ENCODE assay signal across 12 mouse cellular contexts in the genomic region with DNA sequence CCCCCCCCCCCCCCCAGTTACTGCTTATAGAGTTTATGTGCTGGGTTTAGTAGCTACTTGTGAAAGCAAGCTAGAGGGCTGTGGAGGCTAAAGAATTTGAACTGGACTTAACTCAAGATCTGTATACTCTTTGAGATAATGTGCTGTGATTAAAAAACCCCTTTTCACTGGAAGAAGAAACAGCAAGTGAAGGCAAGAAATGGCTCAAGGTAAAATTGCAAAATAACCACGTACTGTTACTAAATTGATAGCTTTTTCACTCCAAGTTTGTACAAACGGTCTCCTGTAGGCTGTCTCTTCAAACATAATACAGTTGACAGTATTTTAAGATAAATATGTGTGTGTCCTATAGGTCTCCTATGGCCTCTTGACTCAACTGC. TPM values are rescaled to one million over a fixed set of nuclear protein-coding genes. Genes with fewer than 3 reads are reported as not detected.
A peak's percentile ranks its signal among the peaks of the same experiment; 100 is the strongest.
DNase-seq lines count a peak whose midpoint lies in the region; ATAC-seq and TF ChIP-seq lines count a peak whose summit lies in the region.
"Had no signal": no experiment of that assay in that cellular context is flagged by ENCODE, and none has a peak within 500 bp of the region (broad histone marks: within the 10 kb centered on the region; RNA-seq: fewer than 3 reads in every experiment).

No protein-coding gene starts in this region.

- H3K4me1 ChIP-seq in heart, embryonic 11.5 days (ENCODE audit: control insufficient read depth, insufficient read depth, low read length), result peaks cover 19% of the 10 kb centered on the region
- peaks cover 3% of the 10 kb centered on the region for H3K4me1 ChIP-seq in heart, adult 2 months (ENCODE audit: control insufficient read depth, insufficient read depth, low read length)
- H3K4me1 ChIP-seq in G1E (ENCODE audit: insufficient read depth, low read depth, low read length), result peaks cover 68% of the 10 kb centered on the region
- peaks cover 3% of the 10 kb centered on the region; the same call in 1 of the 2 replicates for H3K4me1 ChIP-seq in hindbrain, embryonic 11.5 days (replicated peaks; ENCODE audit: control insufficient read depth, insufficient read depth, low read length)
- H3K4me1 ChIP-seq in liver, postnatal 0 days (ENCODE audit: insufficient read depth), result peaks cover 58% of the 10 kb centered on the region

- H3K9ac ChIP-seq in heart, embryonic 11.5 days (ENCODE audit: low read depth, low read length), result peak overlapping the region; percentile 76
- no peak overlapping the region for H3K9ac ChIP-seq in heart, adult 2 months (ENCODE audit: low read depth, low read length)
- H3K9ac ChIP-seq in hindbrain, embryonic 11.5 days (ENCODE audit: low read depth, low read length), result no peak overlapping the region
- peak overlapping the region; percentile 65 for H3K9ac ChIP-seq in liver, postnatal 0 days (replicated peaks)

- no peak for TF ChIP-seq CTCF in heart, adult 2 months (IDR thresholded peaks at IDR 0.05)
- no peak for TF ChIP-seq CTCF in G1E (IDR thresholded peaks at IDR 0.05; ENCODE audit: low read depth, low read length)
- no peak for TF ChIP-seq CTCF in liver, postnatal 0 days (IDR thresholded peaks at IDR 0.05; ENCODE audit: low read depth)

- no peak for DNase-seq in heart, adult 2 months
- DNase-seq in G1E (ENCODE audit: low spot score), result no peak
- DNase-seq in hindbrain, embryonic 11.5 days (ENCODE audit: low spot score), result no peak
- no peak for DNase-seq in liver, postnatal 0 days
- DNase-seq in urinary bladder, postnatal 10 days (ENCODE audit: low spot score), result no peak
- DNase-seq in right cerebral cortex, adult 18-20 months, result no peak
- DNase-seq in spleen, adult 12 weeks (ENCODE audit: low spot score), result no peak

- peak overlapping the region; percentile 97 for H3K27ac ChIP-seq in heart, embryonic 11.5 days (ENCODE audit: low read depth, low read length)
- no peak overlapping the region for H3K27ac ChIP-seq in heart, adult 2 months
- H3K27ac ChIP-seq in hindbrain, embryonic 11.5 days (ENCODE audit: low read depth, low read length), result no peak overlapping the region
- peak overlapping the region; percentile 93 for H3K27ac ChIP-seq in liver, postnatal 0 days (ENCODE audit: low read depth)

- H3K4me3 ChIP-seq in heart, embryonic 11.5 days (ENCODE audit: low read depth, low read length), result peak overlapping the region; percentile 61
- H3K4me3 ChIP-seq in heart, adult 2 months, result no peak overlapping the region; the same call in 1 of the 2 replicates
- H3K4me3 ChIP-seq in G1E (ENCODE audit: low read depth, low read length), result peak overlapping the region; percentile 72
- H3K4me3 ChIP-seq in hindbrain, embryonic 11.5 days (ENCODE audit: low read depth, low read length), result peak overlapping the region; percentile 48; the same call in 1 of the 2 replicates
- H3K4me3 ChIP-seq in liver, postnatal 0 days (ENCODE audit: low read depth, low read length), result peak overlapping the region; percentile 60

- peak overlapping the region; percentile 96 for H3K4me2 ChIP-seq in heart, embryonic 11.5 days
- H3K4me2 ChIP-seq in hindbrain, embryonic 11.5 days (replicated peaks; ENCODE audit: low read depth, low read length), result no peak overlapping the region
- H3K4me2 ChIP-seq in liver, postnatal 0 days (ENCODE audit: low read depth, low read length), result peak overlapping the region; percentile 79

- no peaks in the 10 kb centered on the region for H3K36me3 ChIP-seq in heart, embryonic 11.5 days (ENCODE audit: control insufficient read depth, insufficient read depth, low read length)
- H3K36me3 ChIP-seq in heart, adult 2 months (ENCODE audit: control insufficient read depth, insufficient read depth, low read length), result peaks cover 14% of the 10 kb centered on the region
- peaks cover 34% of the 10 kb centered on the region for H3K36me3 ChIP-seq in G1E (replicated peaks)
- no peaks in the 10 kb centered on the region for H3K36me3 ChIP-seq in hindbrain, embryonic 11.5 days (ENCODE audit: control insufficient read depth, insufficient read depth, low read length)
- peaks cover 18% of the 10 kb centered on the region for H3K36me3 ChIP-seq in liver, postnatal 0 days (replicated peaks; ENCODE audit: insufficient read depth, low read length)

- TF ChIP-seq EP300 in heart, adult 2 months (IDR thresholded peaks at IDR 0.05; ENCODE audit: insufficient read depth, low read depth, low read length), result no peak
- no peak for TF ChIP-seq EP300 in liver, postnatal 0 days (IDR thresholded peaks at IDR 0.05; ENCODE audit: low read depth)

- H3K79me2 ChIP-seq in heart, adult 2 months (replicated peaks; ENCODE audit: control insufficient read depth, insufficient read depth, low read length), result peaks cover 4% of the 10 kb centered on the region

- intact Hi-C loops in heart, adult 2 months (cut with DNase I), result no loop called here

- 60% methylated on average over 2 of the region's 2 CpGs for WGBS in heart, embryonic 11.5 days (ENCODE audit: insufficient replicate concordance)
- 62% methylated on average over 2 of the region's 2 CpGs for WGBS in heart, adult 2 months
- 77% methylated on average over 2 of the region's 2 CpGs for WGBS in hindbrain, embryonic 11.5 days
- WGBS in liver, postnatal 0 days (ENCODE audit: insufficient replicate concordance), result 17% methylated on average over 2 of the region's 2 CpGs

- TF ChIP-seq POLR2A in heart, adult 2 months (IDR thresholded peaks at IDR 0.05; ENCODE audit: insufficient read depth, low read depth, low read length), result no peak

- no peaks in the 10 kb centered on the region for H3K27me3 ChIP-seq in heart, embryonic 11.5 days (ENCODE audit: control insufficient read depth, insufficient read depth, low read length)
- no peaks in the 10 kb centered on the region for H3K27me3 ChIP-seq in heart, adult 2 months (ENCODE audit: control insufficient read depth, insufficient read depth, low read length)
- no peaks in the 10 kb centered on the region for H3K27me3 ChIP-seq in G1E (ENCODE audit: insufficient read depth, low read length)
- H3K27me3 ChIP-seq in hindbrain, embryonic 11.5 days (ENCODE audit: control insufficient read depth, insufficient read depth, low read length), result no peaks in the 10 kb centered on the region
- no peaks in the 10 kb centered on the region for H3K27me3 ChIP-seq in liver, postnatal 0 days (ENCODE audit: insufficient read depth, low read length)

- ATAC-seq in heart, embryonic 11.5 days (replicated peaks; ENCODE audit: insufficient number of reproducible peaks, low FRiP score, low TSS enrichment), result no peak
- ATAC-seq in G1E (ENCODE audit: extremely low read depth, insufficient number of reproducible peaks, low FRiP score, poor library complexity, severe bottlenecking), result no peak
- ATAC-seq in hindbrain, embryonic 11.5 days (ENCODE audit: low FRiP score), result no peak
- no peak for ATAC-seq in liver, postnatal 0 days

- no peaks in the 10 kb centered on the region for H3K9me3 ChIP-seq in heart, embryonic 11.5 days (replicated peaks; ENCODE audit: control insufficient read depth, low read length)
- no peaks in the 10 kb centered on the region for H3K9me3 ChIP-seq in G1E (replicated peaks)
- H3K9me3 ChIP-seq in hindbrain, embryonic 11.5 days (ENCODE audit: control insufficient read depth, low read length), result no peaks in the 10 kb centered on the region
- H3K9me3 ChIP-seq in liver, postnatal 0 days (ENCODE audit: low read length), result no peaks in the 10 kb centered on the region

RNA-seq across cellular contexts. Expression of gene Ncoa4, which starts 6.4 kb away (rescaled TPM):
- 145 and 157 TPM in 2 replicates for polyA plus RNA-seq in heart, embryonic 11.5 days (2014; fragmentation: Nextera tagmentation; extraction: Ambion mirVana)
- total RNA-seq in heart, adult 2 months (2021), result 100 to 1,000 TPM; 135 to 196 TPM
- 36.7 and 72.2 TPM in 2 replicates for polyA plus RNA-seq in heart, adult 2 months (2012; rRNA removed)
- total RNA-seq in G1E (2014; fragmentation: Nextera tagmentation) (197 and 228 TPM in 2 replicates), G1E (2017) (256 and 288 TPM in 2 replicates)
- 6.6 and 6.8 TPM in 2 replicates for polyA plus RNA-seq in G1E (2012)
- 101 and 103 TPM in 2 replicates for polyA plus RNA-seq in hindbrain, embryonic 11.5 days (2014; fragmentation: Nextera tagmentation; extraction: Ambion mirVana)
- 126 and 141 TPM in 2 replicates for polyA plus RNA-seq in liver, postnatal 0 days (2015; fragmentation: Nextera tagmentation; extraction: Ambion mirVana)

RNA-seq across cellular contexts. Expression of gene Msmb, which starts 24.2 kb away (rescaled TPM):
- not detected in 2 replicates for polyA plus RNA-seq in heart, embryonic 11.5 days (2014; fragmentation: Nextera tagmentation; extraction: Ambion mirVana)
- total RNA-seq in heart, adult 2 months (2021), result not detected
- not detected in 2 replicates for polyA plus RNA-seq in heart, adult 2 months (2012; rRNA removed)
- total RNA-seq in G1E (2014; fragmentation: Nextera tagmentation) (2.1 TPM in 1 of 2 replicates, not detected in the other), G1E (2017) (0.41 and 0.44 TPM in 2 replicates)
- polyA plus RNA-seq in G1E (2012), result not detected in 2 replicates
- not detected in 2 replicates for polyA plus RNA-seq in hindbrain, embryonic 11.5 days (2014; fragmentation: Nextera tagmentation; extraction: Ambion mirVana)
- polyA plus RNA-seq in liver, postnatal 0 days (2015; fragmentation: Nextera tagmentation; extraction: Ambion mirVana), result 0.22 and 0.44 TPM in 2 replicates
- total RNA-seq: heart, postnatal 25 days had no signal
- polyA plus RNA-seq: brain, embryonic 14.5 days; C2C12; thymus, adult 2 months had no signal

RNA-seq across cellular contexts. Expression of gene Timm23, which starts 35.6 kb away (rescaled TPM):
- 322 and 324 TPM in 2 replicates for polyA plus RNA-seq in heart, embryonic 11.5 days (2014; fragmentation: Nextera tagmentation; extraction: Ambion mirVana)
- 100 to 1,000 TPM; 206 to 234 TPM for total RNA-seq in heart, adult 2 months (2021)
- polyA plus RNA-seq in heart, adult 2 months (2012; rRNA removed), result 264 and 384 TPM in 2 replicates
- total RNA-seq in G1E (2014; fragmentation: Nextera tagmentation) (349 and 453 TPM in 2 replicates), G1E (2017) (229 and 240 TPM in 2 replicates)
- 468 and 573 TPM in 2 replicates for polyA plus RNA-seq in G1E (2012)
- polyA plus RNA-seq in hindbrain, embryonic 11.5 days (2014; fragmentation: Nextera tagmentation; extraction: Ambion mirVana), result 257 and 276 TPM in 2 replicates
- 211 and 219 TPM in 2 replicates for polyA plus RNA-seq in liver, postnatal 0 days (2015; fragmentation: Nextera tagmentation; extraction: Ambion mirVana)

RNA-seq across cellular contexts. Expression of gene Parg, which starts 35.7 kb away (rescaled TPM):
- 33.4 and 36.7 TPM in 2 replicates for polyA plus RNA-seq in heart, embryonic 11.5 days (2014; fragmentation: Nextera tagmentation; extraction: Ambion mirVana)
- total RNA-seq in heart, adult 2 months (2021), result 10 to 100 TPM; 20.0 to 21.2 TPM
- 3.7 and 6.3 TPM in 2 replicates for polyA plus RNA-seq in heart, adult 2 months (2012; rRNA removed)
- total RNA-seq in G1E (2014; fragmentation: Nextera tagmentation), result 74.7 and 97.6 TPM in 2 replicates
- total RNA-seq in G1E (2017), result 105 and 123 TPM in 2 replicates
- 33.1 and 33.9 TPM in 2 replicates for polyA plus RNA-seq in G1E (2012)
- 62.0 and 69.8 TPM in 2 replicates for polyA plus RNA-seq in hindbrain, embryonic 11.5 days (2014; fragmentation: Nextera tagmentation; extraction: Ambion mirVana)
- 7.0 and 7.4 TPM in 2 replicates for polyA plus RNA-seq in liver, postnatal 0 days (2015; fragmentation: Nextera tagmentation; extraction: Ambion mirVana)

Comparison
In these comparisons a context has a peak if more than half of its experiments do, and no peak if none do; other contexts are left out.
1. H3K27ac ChIP-seq: peak in heart, embryonic 11.5 days (single experiment) and liver, postnatal 0 days (single experiment); none in heart, adult 2 months (single experiment) and hindbrain, embryonic 11.5 days (single experiment).
2. H3K9ac ChIP-seq: peak in heart, embryonic 11.5 days (single experiment) and liver, postnatal 0 days (single experiment); none in heart, adult 2 months (single experiment) and hindbrain, embryonic 11.5 days (single experiment).